Mouse (Mus musculus) limb, embryonic 14.5 days (tissue): ENCODE measurements around the gene Med27. TPM values are rescaled to one million over a fixed set of nuclear protein-coding genes. Genes with fewer than 3 reads are reported as not detected.

Experiments
- ATAC-seq: fragments of 200-750 bp; cut with Nextera tagmentation; 2 replicates; pipeline ENCODE4 v1.8.0; 2017; ENCODE audit warnings: low read depth, moderate number of reproducible peaks, moderate TSS enrichment; ENCODE audit not compliant: low FRiP score
- DNase-seq: peaks from one replicate; pipeline ENCODE4 v3.0.0-alpha.2; 2015; ENCODE audit warnings: low spot score
- H3K27ac ChIP-seq: fragments of 300-500 bp; sonication (generic); replicated peaks from 2 replicates; pipeline ENCODE4 v1.5.1; 2014; ENCODE audit warnings: low read depth, mild to moderate bottlenecking, low read length, moderate library complexity, mixed read lengths
- H3K27me3 ChIP-seq: fragments of 300-500 bp; sonication (generic); 2 replicates; pipeline ENCODE4 v1.6.1; 2014; ENCODE audit warnings: low read length, mixed read lengths; ENCODE audit not compliant: control insufficient read depth, insufficient read depth
- H3K36me3 ChIP-seq: fragments of 300-500 bp; sonication (generic); 2 replicates; pipeline ENCODE4 v1.6.1; 2014; ENCODE audit warnings: mild to moderate bottlenecking, low read length, moderate library complexity, mixed read lengths; ENCODE audit not compliant: control insufficient read depth, insufficient read depth
- H3K4me1 ChIP-seq: fragments of 300-500 bp; sonication (generic); 2 replicates; pipeline ENCODE4 v1.6.1; 2014; ENCODE audit warnings: antibody characterized with exemption, low read length, mixed read lengths; ENCODE audit not compliant: control insufficient read depth, insufficient read depth
- H3K4me2 ChIP-seq: fragments of 300-500 bp; sonication (generic); replicated peaks from 2 replicates; pipeline ENCODE4 v1.6.1; 2014; ENCODE audit warnings: low read depth, mild to moderate bottlenecking, low read length, moderate library complexity; ENCODE audit not compliant: severe bottlenecking
- H3K4me3 ChIP-seq: fragments of 300-500 bp; sonication (generic); replicated peaks from 2 replicates; pipeline ENCODE4 v1.5.1; 2014; ENCODE audit warnings: low read length
- H3K9ac ChIP-seq: fragments of 300-500 bp; sonication (generic); 2 replicates; pipeline ENCODE4 v1.6.1; 2014; ENCODE audit warnings: mild to moderate bottlenecking, low read depth, low read length, moderate library complexity; ENCODE audit not compliant: severe bottlenecking
- H3K9me3 ChIP-seq: fragments of 300-500 bp; sonication (generic); 2 replicates; pipeline ENCODE4 v1.6.1; 2016; ENCODE audit warnings: low read length; ENCODE audit not compliant: control insufficient read depth
- POLR2A ChIP-seq: fragments of 200-500 bp; IDR thresholded peaks from 2 replicates; pipeline ENCODE4 v1.8.0; 2012; ENCODE audit warnings: inconsistent platforms, mild to moderate bottlenecking, moderate library complexity, borderline replicate concordance; ENCODE audit not compliant: insufficient read depth, insufficient read length; ENCODE audit errors: extremely low read depth
- WGBS: fragments of 180-500 bp; shearing (Covaris S2); extraction: QIAGEN DNeasy Blood & Tissue Kit; methylation state at CpG from one replicate; pipeline ENCODE4 v1.1.7; 2014; 5-methylcytosine and 5-hydroxymethylcytosine counted together
- polyA plus RNA-seq, 2 experiments: library from polyadenylated mRNA; depleted of rRNA in 1 of 2; stranded (reverse) in 1 of 2; unstranded in 1 of 2; fragments of >200 nt; fragmentation: Nextera tagmentation in 1 of 2; extraction: Ambion mirVana in 1 of 2; gene quantifications; 2 replicates each; pipeline versions ENCODE4 v1.2.1 to v1.2.3; 2012 to 2014

Med27 gene
- polyA plus RNA-seq, 2 experiments: 45.6 to 49.4 TPM

GRCm38 (mm10) chr2:29443626-29444217 lies 97.1 kb downstream of the Med27 start:
- H3K27me3 ChIP-seq: no peaks in the 10 kb centered on the region
- WGBS: 57% methylated on average over 2 of the region's 2 CpGs
- ATAC-seq (no peak), DNase-seq (no peak)
- H3K36me3 ChIP-seq: no peaks in the 10 kb centered on the region
- H3K4me2 ChIP-seq: no peak overlapping the region
- no peak overlapping the region for H3K27ac ChIP-seq
- H3K9me3 ChIP-seq: no peaks in the 10 kb centered on the region
- no peak for TF ChIP-seq POLR2A
- H3K4me1 ChIP-seq: peaks cover 2% of the 10 kb centered on the region; the same call in 1 of the 2 replicates
- H3K4me3 ChIP-seq: no peak overlapping the region
- H3K9ac ChIP-seq: no peak overlapping the region

- 66% methylated on average over 7 of the region's 7 CpGs for WGBS
- ATAC-seq (no peak), DNase-seq (no peak)
- Histone ChIP-seq H3K9ac (no peak overlapping the region), H3K9me3 (no peaks in the 10 kb centered on the region), H3K27me3 (no peaks in the 10 kb centered on the region), H3K4me2 (no peak overlapping the region), H3K4me1 (0 out of 2 replicates have a peak, but pooled peaks cover 2% of the 10 kb centered on the region), H3K27ac (no peak overlapping the region), H3K36me3 (no peaks in the 10 kb centered on the region), H3K4me3 (no peak overlapping the region)
- no peak for TF ChIP-seq POLR2A
These were observed 101.9 kb downstream of the Med27 start for GRCm38 (mm10) chr2:29448476-29449002.

- H3K4me1 ChIP-seq: 0 out of 2 replicates have a peak, but pooled peaks cover 2% of the 10 kb centered on the region
- H3K27me3 ChIP-seq: no peaks in the 10 kb centered on the region
- H3K4me2 ChIP-seq: no peak overlapping the region
- no peak overlapping the region for H3K27ac ChIP-seq
- 77% methylated on average over 13 of the region's 14 CpGs for WGBS
- no peaks in the 10 kb centered on the region for H3K9me3 ChIP-seq
- no peak overlapping the region for H3K4me3 ChIP-seq
- no peaks in the 10 kb centered on the region for H3K36me3 ChIP-seq
- DNase-seq (no peak), ATAC-seq (no peak)
- no peak overlapping the region for H3K9ac ChIP-seq
- TF ChIP-seq POLR2A: no peak
These were observed 104.9 kb downstream of the Med27 start for GRCm38 (mm10) chr2:29451368-29451999.

GRCm38 (mm10) chr2:29453376-29453775 lies 106.8 kb downstream of the Med27 start:
- Histone ChIP-seq H3K4me1 (0 out of 2 replicates have a peak, but pooled peaks cover 2% of the 10 kb centered on the region), H3K4me3 (no peak overlapping the region), H3K9ac (no peak overlapping the region), H3K27me3 (no peaks in the 10 kb centered on the region), H3K27ac (no peak overlapping the region), H3K9me3 (no peaks in the 10 kb centered on the region), H3K36me3 (no peaks in the 10 kb centered on the region), H3K4me2 (no peak overlapping the region)
- WGBS: 78% methylated on average over 4 of the region's 4 CpGs
- no peak for ATAC-seq
- no peak for TF ChIP-seq POLR2A
- no peak for DNase-seq

GRCm38 (mm10) chr2:29456631-29457320 lies 110.2 kb downstream of the Med27 start:
- Histone ChIP-seq H3K4me2 (no peak overlapping the region), H3K27me3 (no peaks in the 10 kb centered on the region), H3K27ac (no peak overlapping the region), H3K9me3 (no peaks in the 10 kb centered on the region), H3K4me1 (no peaks in the 10 kb centered on the region), H3K4me3 (no peak overlapping the region), H3K36me3 (no peaks in the 10 kb centered on the region), H3K9ac (no peak overlapping the region)
- no peak for DNase-seq
- TF ChIP-seq POLR2A: no peak
- no peak for ATAC-seq
- 78% methylated on average over 9 of the region's 9 CpGs for WGBS
